Mouse (Mus musculus) heart, embryonic 15.5 days (tissue): ENCODE measurements around the gene Slc17a3. TPM values are rescaled to one million over a fixed set of nuclear protein-coding genes. Genes with fewer than 3 reads are reported as not detected.

Source experiments
- ATAC-seq: fragments of 200-750 bp; cut with Nextera tagmentation; replicated peaks from 2 replicates; pipeline ENCODE4 v1.8.0; 2017; ENCODE audit warnings: low read depth, moderate TSS enrichment; ENCODE audit not compliant: insufficient number of reproducible peaks, insufficient read depth, low FRiP score
- H3K27ac ChIP-seq: fragments of 300-500 bp; sonication (generic); 2 replicates; pipeline ENCODE4 v1.5.1; 2015; ENCODE audit warnings: mild to moderate bottlenecking, inconsistent platforms
- H3K27me3 ChIP-seq: fragments of 300-500 bp; sonication (generic); 2 replicates; pipeline ENCODE4 v1.6.1; 2015; ENCODE audit warnings: inconsistent platforms
- H3K36me3 ChIP-seq: fragments of 300-500 bp; sonication (generic); 2 replicates; pipeline ENCODE4 v1.6.1; 2015; ENCODE audit warnings: mild to moderate bottlenecking, inconsistent platforms
- H3K4me1 ChIP-seq: fragments of 300-500 bp; sonication (generic); replicated peaks from 2 replicates; pipeline ENCODE4 v1.6.1; 2015; ENCODE audit warnings: inconsistent platforms
- H3K4me2 ChIP-seq: fragments of 300-500 bp; sonication (generic); 2 replicates; pipeline ENCODE4 v1.6.1; 2015; ENCODE audit warnings: inconsistent platforms, mild to moderate bottlenecking, moderate library complexity
- H3K4me3 ChIP-seq: fragments of 300-500 bp; sonication (generic); 2 replicates; pipeline ENCODE4 v1.5.1; 2015; ENCODE audit warnings: mild to moderate bottlenecking, inconsistent platforms
- H3K9ac ChIP-seq: fragments of 300-500 bp; sonication (generic); 2 replicates; pipeline ENCODE4 v1.6.1; 2015; ENCODE audit warnings: mild to moderate bottlenecking, inconsistent platforms
- H3K9me3 ChIP-seq: fragments of 300-500 bp; sonication (generic); replicated peaks from 2 replicates; pipeline ENCODE4 v1.6.1; 2016; ENCODE audit warnings: inconsistent platforms
- WGBS: fragments of 180-500 bp; shearing (Covaris S2); methylation state at CpG from one replicate; pipeline ENCODE4 v1.1.7; 2015; ENCODE audit warnings: mixed read lengths; 5-methylcytosine and 5-hydroxymethylcytosine counted together
- polyA plus RNA-seq: library from polyadenylated mRNA; unstranded; fragments of >200 nt; fragmentation: Nextera tagmentation; extraction: Ambion mirVana; gene quantifications from 2 replicates; pipeline ENCODE4 v1.2.1, GENCODE M21; 2015

Gene Slc17a3
- polyA plus RNA-seq, 1 experiment from 2014 or later = not detected

DNA sequence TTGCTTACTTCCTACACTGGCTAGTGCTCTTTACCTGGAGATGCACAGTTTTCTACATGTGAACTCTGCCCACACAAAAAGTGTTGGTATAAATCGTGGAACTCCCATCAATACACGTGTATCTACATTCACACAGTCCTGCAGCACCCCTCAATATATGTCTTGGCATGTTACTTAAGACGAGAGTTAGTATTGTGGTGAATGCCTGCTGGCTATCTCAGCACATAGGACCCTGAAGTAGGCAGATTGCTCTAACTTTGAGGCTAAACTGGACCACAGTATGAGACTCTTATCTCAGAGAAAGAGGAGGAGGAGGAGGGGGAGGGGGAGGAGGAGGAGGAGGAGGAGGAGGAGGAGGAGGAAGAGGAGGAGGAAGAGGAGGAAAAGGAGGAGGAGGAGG is 39.9 kb downstream of the Slc17a3 start:
- 64% methylated on average over 3 of the region's 3 CpGs for WGBS
- no peak overlapping the region for H3K27ac ChIP-seq
- H3K4me2 ChIP-seq = no peak overlapping the region
- no peaks in the 10 kb centered on the region for H3K27me3 ChIP-seq
- no peaks in the 10 kb centered on the region for H3K4me1 ChIP-seq
- H3K9me3 ChIP-seq = no peaks in the 10 kb centered on the region
- ATAC-seq = no peak
- H3K9ac ChIP-seq = no peak overlapping the region
- no peaks in the 10 kb centered on the region for H3K36me3 ChIP-seq
- H3K4me3 ChIP-seq = no peak overlapping the region

DNA sequence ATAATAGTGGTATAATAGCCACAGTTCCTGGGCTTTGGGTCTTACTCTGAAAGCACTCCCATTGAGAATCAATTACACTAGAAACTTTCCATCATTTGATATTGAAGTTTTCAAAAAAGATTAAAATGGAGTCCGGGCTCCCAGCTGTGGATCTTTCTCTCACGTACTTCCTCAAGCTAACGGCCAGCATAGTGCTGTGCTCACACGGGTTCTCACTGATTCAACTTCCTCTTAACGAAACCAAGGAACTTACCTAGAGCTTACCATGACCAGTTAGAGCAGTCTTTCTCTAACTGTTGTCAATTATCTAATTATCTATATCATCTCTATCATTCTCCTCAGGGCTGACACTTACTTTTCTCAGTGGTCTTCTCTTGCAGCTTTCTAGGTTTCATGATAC is 40.4 kb downstream of the Slc17a3 start:
- Histone ChIP-seq H3K4me1 (no peaks in the 10 kb centered on the region), H3K4me3 (no peak overlapping the region), H3K4me2 (no peak overlapping the region), H3K27ac (no peak overlapping the region), H3K27me3 (no peaks in the 10 kb centered on the region), H3K9me3 (no peaks in the 10 kb centered on the region), H3K9ac (no peak overlapping the region), H3K36me3 (no peaks in the 10 kb centered on the region)
- 75% methylated on average over 5 of the region's 5 CpGs for WGBS
- no peak for ATAC-seq

DNA sequence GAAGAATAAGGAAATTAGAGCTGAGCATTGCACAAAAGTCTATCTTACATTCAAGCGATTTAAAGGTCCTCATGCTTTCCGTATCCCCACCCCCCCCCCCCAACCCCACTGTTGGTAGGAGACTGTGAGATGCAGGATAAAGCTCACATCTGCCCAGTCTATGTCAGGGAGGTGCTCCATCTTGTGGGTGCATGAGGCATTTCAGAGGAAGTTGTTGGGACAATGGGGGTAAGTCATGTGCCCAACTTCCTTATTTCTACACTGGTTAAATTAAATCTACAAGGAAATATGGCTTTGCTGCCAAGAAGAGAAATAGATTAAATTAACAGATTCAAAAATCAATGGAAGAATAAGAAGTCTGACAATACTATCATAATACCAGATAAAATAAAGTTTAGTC is 46.3 kb downstream of the Slc17a3 start:
- WGBS = 22% methylated on average over 2 of the region's 2 CpGs
- H3K4me2 ChIP-seq = no peak overlapping the region
- H3K27me3 ChIP-seq = no peaks in the 10 kb centered on the region
- H3K4me1 ChIP-seq = no peaks in the 10 kb centered on the region
- no peak overlapping the region for H3K27ac ChIP-seq
- no peak overlapping the region for H3K4me3 ChIP-seq
- H3K9me3 ChIP-seq = no peaks in the 10 kb centered on the region
- H3K36me3 ChIP-seq = no peaks in the 10 kb centered on the region
- no peak for ATAC-seq
- H3K9ac ChIP-seq = no peak overlapping the region

DNA sequence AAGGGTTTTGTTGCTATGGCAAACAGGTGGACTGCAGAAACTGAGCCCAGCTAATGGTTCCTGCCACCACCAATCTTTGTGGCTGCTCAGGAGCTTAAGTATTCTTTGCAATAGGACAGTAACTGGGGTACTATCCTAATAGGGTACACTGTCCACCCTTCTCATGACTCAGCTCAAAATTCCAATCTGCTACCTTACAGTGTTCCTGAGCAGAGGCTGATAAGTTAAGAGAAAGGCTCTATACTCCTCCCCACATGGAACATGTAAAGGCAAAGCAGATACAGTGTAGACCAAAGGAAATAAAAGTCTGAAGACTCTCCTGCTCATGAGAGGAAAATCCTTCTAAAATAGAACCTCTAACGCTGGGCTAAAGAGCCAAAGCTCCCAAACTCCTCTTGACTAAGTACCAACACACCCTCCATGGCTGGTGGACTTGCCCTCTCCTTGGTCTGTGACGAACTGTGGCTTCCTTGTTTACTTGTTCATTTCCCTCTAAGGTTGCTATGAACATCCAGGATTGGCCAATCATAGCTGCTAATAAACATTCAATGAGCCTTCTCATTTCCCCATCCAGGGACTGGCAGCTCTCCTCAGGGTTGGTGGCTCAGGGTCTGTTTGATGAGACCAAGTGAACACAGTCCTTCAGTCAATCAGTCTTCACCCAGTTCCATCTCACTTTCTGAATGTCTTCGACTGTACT is 47.9 kb downstream of the Slc17a3 start:
- no peak for ATAC-seq
- WGBS = 75% methylated on average over 3 of the region's 3 CpGs
- Histone ChIP-seq H3K9me3 (no peaks in the 10 kb centered on the region), H3K27me3 (no peaks in the 10 kb centered on the region), H3K36me3 (no peaks in the 10 kb centered on the region), H3K4me3 (no peak overlapping the region), H3K4me1 (no peaks in the 10 kb centered on the region), H3K27ac (no peak overlapping the region), H3K9ac (no peak overlapping the region), H3K4me2 (no peak overlapping the region)

DNA sequence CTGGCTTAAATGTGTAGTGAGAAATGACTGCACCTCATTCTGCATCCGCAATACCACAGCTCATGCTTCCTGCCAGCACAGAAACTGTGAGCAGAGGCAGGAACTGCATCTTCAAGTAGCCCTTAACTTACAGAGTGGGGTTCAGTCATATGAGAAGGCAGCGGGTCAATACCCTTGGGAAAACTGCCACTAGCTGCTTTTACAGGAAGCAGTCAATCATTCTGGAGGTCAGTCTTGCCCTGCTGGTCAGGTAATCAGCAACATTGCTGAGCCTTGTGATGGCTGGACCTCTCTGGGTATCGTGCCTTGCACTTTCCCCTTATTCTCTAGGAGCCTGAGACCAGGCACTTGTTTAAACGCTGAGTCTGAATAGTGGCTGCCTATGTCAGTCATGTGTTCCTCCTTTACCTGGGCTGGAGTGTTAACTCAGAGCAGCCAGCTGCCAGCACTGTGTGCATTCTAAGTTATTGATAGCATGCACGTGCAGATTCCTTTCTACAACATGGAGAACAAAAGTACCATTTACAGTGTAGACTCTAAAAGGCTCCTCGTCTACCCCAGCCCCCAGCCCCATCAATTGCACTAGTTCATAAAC is 49.9 kb downstream of the Slc17a3 start:
- Histone ChIP-seq H3K36me3 (no peaks in the 10 kb centered on the region), H3K9me3 (no peaks in the 10 kb centered on the region), H3K27ac (no peak overlapping the region), H3K4me3 (no peak overlapping the region), H3K27me3 (no peaks in the 10 kb centered on the region), H3K4me1 (no peaks in the 10 kb centered on the region), H3K9ac (no peak overlapping the region), H3K4me2 (no peak overlapping the region)
- 59% methylated on average over 6 of the region's 6 CpGs for WGBS
- ATAC-seq = no peak

DNA sequence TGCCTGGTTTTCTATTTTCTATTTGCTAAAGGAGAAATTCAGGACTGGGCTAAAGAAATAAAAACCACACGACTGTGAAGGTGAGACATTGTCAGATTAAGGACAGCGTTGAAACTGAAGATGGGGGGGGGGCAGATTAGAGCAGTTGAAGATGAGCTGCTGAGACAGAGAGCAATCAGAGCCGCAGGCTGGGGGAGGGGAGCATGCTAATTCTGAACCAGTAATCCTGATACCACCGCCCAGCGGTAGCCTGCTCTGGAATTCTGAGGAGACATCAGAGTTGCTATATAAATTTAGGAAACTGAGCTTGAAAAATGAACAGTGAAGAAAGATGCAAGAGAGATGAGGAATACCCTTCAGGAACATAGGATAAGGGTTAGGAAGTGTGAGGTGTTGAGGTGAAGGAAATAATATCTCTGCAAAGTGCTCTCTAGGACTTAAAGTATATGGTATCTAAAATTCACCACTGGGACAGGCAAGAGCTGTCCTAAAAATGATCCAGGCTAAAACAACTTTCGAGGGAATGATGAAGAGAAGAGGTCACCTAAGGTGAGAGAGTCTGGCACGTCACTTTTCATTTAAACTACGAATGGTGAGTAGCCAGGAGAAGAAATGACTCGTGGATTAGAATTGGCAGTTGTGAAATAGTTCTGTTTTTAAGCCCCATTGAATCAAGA is 53.5 kb downstream of the Slc17a3 start:
- WGBS = 31% methylated on average over 9 of the region's 9 CpGs
- Histone ChIP-seq H3K9me3 (no peaks in the 10 kb centered on the region), H3K27me3 (0 out of 2 replicates have a peak, but pooled peaks cover 4% of the 10 kb centered on the region), H3K36me3 (no peaks in the 10 kb centered on the region), H3K4me2 (no peak overlapping the region), H3K4me3 (no peak overlapping the region), H3K4me1 (no peaks in the 10 kb centered on the region), H3K27ac (no peak overlapping the region), H3K9ac (no peak overlapping the region)
- no peak for ATAC-seq

DNA sequence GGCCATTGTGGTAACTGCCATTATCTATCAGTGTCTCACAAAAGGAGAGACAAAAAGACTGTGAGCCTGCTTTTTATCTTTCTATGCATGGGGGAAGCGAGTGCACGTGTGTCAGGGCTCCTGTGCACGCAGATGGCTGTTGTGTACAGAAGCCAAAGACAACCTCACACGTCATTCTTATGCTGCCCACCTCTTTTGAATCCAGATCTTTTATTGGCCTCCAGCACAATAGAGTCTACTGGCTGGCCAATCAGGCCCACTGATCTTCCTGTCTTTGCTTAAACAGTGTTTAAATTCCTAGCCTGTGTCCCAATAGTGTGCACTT is 54.0 kb downstream of the Slc17a3 start:
- H3K36me3 ChIP-seq = no peaks in the 10 kb centered on the region
- no peaks in the 10 kb centered on the region for H3K9me3 ChIP-seq
- H3K27ac ChIP-seq = no peak overlapping the region
- no peak overlapping the region for H3K4me2 ChIP-seq
- no peak overlapping the region for H3K4me3 ChIP-seq
- H3K4me1 ChIP-seq = no peaks in the 10 kb centered on the region
- ATAC-seq = no peak
- 0 out of 2 replicates have a peak, but pooled peaks cover 4% of the 10 kb centered on the region for H3K27me3 ChIP-seq
- WGBS = 61% methylated on average over 4 of the region's 4 CpGs
- no peak overlapping the region for H3K9ac ChIP-seq

DNA sequence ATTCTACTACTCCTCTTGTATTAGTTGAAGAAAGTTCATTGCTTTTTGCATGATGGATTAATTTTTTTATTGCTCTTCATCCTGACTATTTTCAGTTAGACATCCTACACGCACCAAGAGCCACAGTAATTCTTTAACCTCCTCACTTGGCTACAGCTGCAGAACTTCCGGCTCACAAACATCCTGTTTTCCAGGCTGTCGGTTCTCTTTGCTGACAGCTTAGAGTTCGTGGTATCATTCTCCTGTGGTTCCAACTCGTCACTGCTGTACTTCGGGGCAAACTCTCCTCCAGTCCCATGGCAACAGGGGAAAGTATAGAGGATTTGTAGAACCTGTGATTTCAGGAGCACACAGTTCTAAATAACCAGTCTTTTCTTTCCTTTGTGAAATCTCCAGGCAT is 59.0 kb downstream of the Slc17a3 start:
- H3K9me3 ChIP-seq = no peaks in the 10 kb centered on the region
- H3K27me3 ChIP-seq = 0 out of 2 replicates have a peak, but pooled peaks cover 4% of the 10 kb centered on the region
- no peak for ATAC-seq
- H3K36me3 ChIP-seq = no peaks in the 10 kb centered on the region
- no peak overlapping the region for H3K27ac ChIP-seq
- no peak overlapping the region for H3K4me3 ChIP-seq
- H3K9ac ChIP-seq = no peak overlapping the region
- H3K4me2 ChIP-seq = no peak overlapping the region
- H3K4me1 ChIP-seq = no peaks in the 10 kb centered on the region
- 29% methylated on average over 6 of the region's 6 CpGs for WGBS

DNA sequence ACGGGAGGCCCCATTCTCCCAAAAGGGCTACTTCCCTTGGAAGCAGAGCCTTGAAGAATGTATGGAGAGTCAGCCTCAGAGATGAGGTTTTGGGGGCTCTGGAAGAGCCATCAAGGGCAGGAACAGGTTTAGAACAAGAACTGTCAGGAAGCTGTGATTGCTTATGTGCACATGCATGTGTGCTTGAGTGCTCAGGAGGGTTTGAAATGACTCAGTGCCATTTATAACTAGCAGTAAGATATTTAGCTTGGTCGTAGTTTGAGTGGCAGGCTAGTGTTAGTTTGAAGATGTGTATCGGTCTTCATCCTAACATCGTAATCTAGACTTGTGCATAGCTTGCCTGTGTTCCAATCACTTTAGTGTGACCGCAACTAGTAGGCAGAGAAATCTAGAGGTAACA is 67.7 kb downstream of the Slc17a3 start:
- Histone ChIP-seq H3K4me1 (no peaks in the 10 kb centered on the region), H3K27me3 (no peaks in the 10 kb centered on the region), H3K27ac (no peak overlapping the region), H3K36me3 (no peaks in the 10 kb centered on the region), H3K9me3 (no peaks in the 10 kb centered on the region), H3K9ac (no peak overlapping the region), H3K4me3 (no peak overlapping the region), H3K4me2 (no peak overlapping the region)
- ATAC-seq = no peak
- 86% methylated on average over 5 of the region's 5 CpGs for WGBS

DNA sequence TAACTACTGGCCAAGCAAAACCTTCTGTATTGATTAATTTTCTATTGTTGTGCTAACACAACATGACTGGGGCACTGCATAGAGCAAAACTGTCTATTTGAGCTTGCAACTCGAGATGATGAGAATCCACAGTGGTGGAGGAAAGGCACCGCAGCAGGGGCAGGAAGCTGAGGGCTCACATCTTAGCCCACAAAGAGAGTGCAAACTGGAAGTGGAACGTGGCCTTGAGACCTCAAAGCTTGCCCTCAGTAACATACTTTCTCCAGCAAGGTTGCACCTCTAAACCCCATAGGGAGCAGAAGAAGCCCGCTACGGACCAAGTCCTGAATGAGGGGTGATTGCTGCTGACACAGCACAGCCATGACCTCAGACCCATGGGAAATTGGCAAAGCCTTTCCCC is 70.9 kb downstream of the Slc17a3 start:
- 75% methylated on average over 5 of the region's 5 CpGs for whole genome bisulfite sequencing
- Histone ChIP-seq H3K36me3 (no peaks in the 10 kb centered on the region), H3K9me3 (no peaks in the 10 kb centered on the region), H3K9ac (no peak overlapping the region), H3K27me3 (no peaks in the 10 kb centered on the region), H3K4me3 (no peak overlapping the region), H3K4me2 (no peak overlapping the region), H3K27ac (no peak overlapping the region), H3K4me1 (peaks cover 18% of the 10 kb centered on the region)
- no peak for ATAC-seq
